ENCODE assay signal across 11 mouse cellular contexts in genomic region chr4:137375314-137376278, GRCm38 (mm10). TPM values are rescaled to one million over a fixed set of nuclear protein-coding genes. Genes with fewer than 3 reads are reported as not detected.
DNase-seq lines count a peak whose midpoint lies in the region; ATAC-seq and TF ChIP-seq lines count a peak whose summit lies in the region.
"Had no signal": no experiment of that assay in that cellular context is flagged by ENCODE, and none has a peak within 500 bp of the region (broad histone marks: within the 10 kb centered on the region; RNA-seq: fewer than 3 reads in every experiment).

No protein-coding gene starts in this region.

- H3K4me3 ChIP-seq in cerebellum, adult 2 months (replicated peaks; ENCODE audit: insufficient read depth, low read depth, low read length): no peak overlapping the region
- H3K4me3 ChIP-seq in kidney, embryonic 16.5 days (ENCODE audit: low read length): no peak overlapping the region
- peak overlapping the region; percentile 25 for H3K4me3 ChIP-seq in limb, embryonic 10.5 days
- H3K4me3 ChIP-seq: liver, embryonic 15.5 days had no signal

- H3K36me3 ChIP-seq in kidney, embryonic 16.5 days (ENCODE audit: insufficient read depth, low read length): no peaks in the 10 kb centered on the region
- no peaks in the 10 kb centered on the region for H3K36me3 ChIP-seq in limb, embryonic 10.5 days
- H3K36me3 ChIP-seq: liver, embryonic 15.5 days had no signal

- DNase-seq in cerebellum, adult 2 months: peak; percentile 53 to 69
- no peak for DNase-seq in cerebellum, adult 11 months
- DNase-seq in kidney, postnatal 36 days: no peak
- DNase-seq in brain, embryonic 14.5 days (ENCODE audit: low read depth): peak; percentile 21
- DNase-seq in limb, embryonic 10.5 days (ENCODE audit: low spot score): peak; percentile 50
- DNase-seq in left cerebral cortex, adult 8-10 months (ENCODE audit: low spot score in 2 of 2): no peak
- DNase-seq in frontal cortex, postnatal 36 days (ENCODE audit: low spot score in 2 of 2): no peak
- DNase-seq: right cerebral cortex, postnatal 4 days had no signal

- WGBS in cerebellum, adult 2 months: 40% methylated on average over 19 of the region's 19 CpGs
- WGBS in kidney, embryonic 16.5 days: 35% methylated on average over 19 of the region's 19 CpGs
- WGBS in limb, embryonic 10.5 days: 39% methylated on average over 19 of the region's 19 CpGs

- H3K9me3 ChIP-seq in kidney, embryonic 16.5 days (ENCODE audit: low read length): no peaks in the 10 kb centered on the region
- H3K9me3 ChIP-seq in limb, embryonic 10.5 days (replicated peaks): no peaks in the 10 kb centered on the region
- H3K9me3 ChIP-seq: liver, embryonic 15.5 days had no signal

- no peaks in the 10 kb centered on the region for H3K27me3 ChIP-seq in cerebellum, adult 2 months (ENCODE audit: control insufficient read depth, insufficient read depth, low read length)
- no peaks in the 10 kb centered on the region for H3K27me3 ChIP-seq in kidney, embryonic 16.5 days (ENCODE audit: insufficient read depth, low read length)
- H3K27me3 ChIP-seq in limb, embryonic 10.5 days (ENCODE audit: low read depth, poor library complexity, severe bottlenecking): no peaks in the 10 kb centered on the region
- H3K27me3 ChIP-seq: liver, embryonic 15.5 days had no signal

- peak overlapping the region; percentile 1; the same call in 1 of the 2 replicates for H3K4me2 ChIP-seq in kidney, embryonic 16.5 days (replicated peaks; ENCODE audit: low read depth, low read length)
- H3K4me2 ChIP-seq: liver, embryonic 15.5 days had no signal

- peak; percentile 44; the same call in 1 of the 2 replicates for ATAC-seq in kidney, embryonic 16.5 days (ENCODE audit: low FRiP score, low TSS enrichment)

- peak overlapping the region; percentile 72; the same call in 1 of the 2 replicates for H3K27ac ChIP-seq in cerebellum, adult 2 months (ENCODE audit: insufficient read depth, low read length)
- H3K27ac ChIP-seq in kidney, embryonic 16.5 days (ENCODE audit: low read length): peak overlapping the region; percentile 26; the same call in 1 of the 2 replicates
- H3K27ac ChIP-seq in limb, embryonic 10.5 days: peak overlapping the region; percentile 75
- H3K27ac ChIP-seq: liver, embryonic 15.5 days had no signal

- no peak for TF ChIP-seq CTCF in cerebellum, adult 2 months (IDR thresholded peaks at IDR 0.05; ENCODE audit: borderline replicate concordance, insufficient read depth, low read depth, low read length)
- TF ChIP-seq CTCF in brain, embryonic 14.5 days (IDR thresholded peaks at IDR 0.05; ENCODE audit: borderline replicate concordance, extremely low read depth, insufficient read depth, insufficient read length): no peak

- H3K9ac ChIP-seq in kidney, embryonic 16.5 days (replicated peaks; ENCODE audit: low read length): 0 out of 2 replicates have a peak overlapping the region, but pooled peaks have one; percentile 3
- H3K9ac ChIP-seq: liver, embryonic 15.5 days had no signal

- H3K4me1 ChIP-seq in cerebellum, adult 2 months (ENCODE audit: control insufficient read depth, insufficient read depth, low read length): peaks cover 12% of the 10 kb centered on the region
- H3K4me1 ChIP-seq in kidney, embryonic 16.5 days (ENCODE audit: insufficient read depth, low read length): peaks cover 18% of the 10 kb centered on the region; the same call in 1 of the 2 replicates
- peaks cover 21% of the 10 kb centered on the region for H3K4me1 ChIP-seq in limb, embryonic 10.5 days

- TF ChIP-seq POLR2A in cerebellum, adult 2 months (IDR thresholded peaks at IDR 0.05; ENCODE audit: borderline replicate concordance, insufficient read depth, low read length): peak; percentile 18; the same call in 1 of the 2 replicates
- TF ChIP-seq POLR2A in brain, embryonic 14.5 days (IDR thresholded peaks at IDR 0.05; ENCODE audit: borderline replicate concordance, extremely low read depth, insufficient read depth, insufficient read length, poor library complexity, severe bottlenecking): no peak

RNA-seq across cellular contexts. Expression of gene Cdc42, which starts 18.1 kb away (rescaled TPM):
- 375 and 390 TPM in 2 replicates for polyA plus RNA-seq in cerebellum, adult 2 months (2012; rRNA removed)
- 739 and 758 TPM in 2 replicates for polyA plus RNA-seq in kidney, embryonic 16.5 days (2015; fragmentation: Nextera tagmentation; extraction: Ambion mirVana)
- polyA plus RNA-seq in brain, embryonic 14.5 days (2012; rRNA removed): 402 and 445 TPM in 2 replicates
- 531 and 571 TPM in 2 replicates for polyA plus RNA-seq in limb, embryonic 10.5 days (2016; fragmentation: Nextera tagmentation; extraction: Ambion mirVana)
- 100 to 1,000 TPM; 310 to 362 (median 328) TPM for total RNA-seq in left cerebral cortex, adult 8-10 months (2022)

RNA-seq across cellular contexts. Expression of gene Cela3a, which starts 34.0 kb away (rescaled TPM):
- not detected in 2 replicates for polyA plus RNA-seq in cerebellum, adult 2 months (2012; rRNA removed)
- polyA plus RNA-seq in kidney, embryonic 16.5 days (2015; fragmentation: Nextera tagmentation; extraction: Ambion mirVana): not detected in 2 replicates
- polyA plus RNA-seq in brain, embryonic 14.5 days (2012; rRNA removed): not detected in 2 replicates
- polyA plus RNA-seq in limb, embryonic 10.5 days (2016; fragmentation: Nextera tagmentation; extraction: Ambion mirVana): not detected in 2 replicates
- not detected for total RNA-seq in left cerebral cortex, adult 8-10 months (2022)
- polyA plus RNA-seq: hindbrain, embryonic 11.5 days; liver, embryonic 15.5 days had no signal

RNA-seq across cellular contexts. Expression of gene Cela3b, which starts 54.7 kb away (rescaled TPM):
- not detected in 2 replicates for polyA plus RNA-seq in cerebellum, adult 2 months (2012; rRNA removed)
- polyA plus RNA-seq in kidney, embryonic 16.5 days (2015; fragmentation: Nextera tagmentation; extraction: Ambion mirVana): not detected in 2 replicates
- polyA plus RNA-seq in brain, embryonic 14.5 days (2012; rRNA removed): 0.10 TPM in 1 of 2 replicates, not detected in the other
- not detected in 2 replicates for polyA plus RNA-seq in limb, embryonic 10.5 days (2016; fragmentation: Nextera tagmentation; extraction: Ambion mirVana)
- not detected for total RNA-seq in left cerebral cortex, adult 8-10 months (2022)
- polyA plus RNA-seq: hindbrain, embryonic 11.5 days had no signal

Comparison
In these comparisons a context has a peak if more than half of its experiments do, and no peak if none do; other contexts are left out.
1. DNase-seq: peak in cerebellum, adult 2 months (2 of 2), brain, embryonic 14.5 days (single experiment) and limb, embryonic 10.5 days (single experiment); none in cerebellum, adult 11 months (single experiment), kidney, postnatal 36 days (0 of 2), left cerebral cortex, adult 8-10 months (0 of 2) and frontal cortex, postnatal 36 days (0 of 2).
2. Peak in every context shown above with its lines, with median percentiles within 50 percentile points of each other: H3K27ac ChIP-seq.